Mouse (Mus musculus): ENCODE measurements around the gene Itm2c.

Gene Itm2c

GRCm38 (mm10) chr1:85933631-85934465 lies 39.8 kb downstream of the Itm2c start:
- DNase-seq (ENCODE audit: low read depth, low spot score) = peak; percentile 72

- no peak for DNase-seq (ENCODE audit: low read depth, low spot score)
Measured at GRCm38 (mm10) chr1:85934560-85934959, 40.5 kb downstream of the Itm2c start.

- peak; percentile 85 for DNase-seq (ENCODE audit: low read depth, low spot score)
Measured at GRCm38 (mm10) chr1:85935148-85935852, 41.2 kb downstream of the Itm2c start.

GRCm38 (mm10) chr1:85936265-85936664 lies 42.2 kb downstream of the Itm2c start:
- no peak for DNase-seq (ENCODE audit: low read depth, low spot score)

- no peak for DNase-seq (ENCODE audit: low read depth, low spot score)
Measured at GRCm38 (mm10) chr1:85937323-85937722, 43.2 kb downstream of the Itm2c start.

GRCm38 (mm10) chr1:85942318-85942717 lies 48.2 kb downstream of the Itm2c start:
- DNase-seq (ENCODE audit: low read depth, low spot score) = no peak

- DNase-seq (ENCODE audit: low read depth, low spot score) = no peak
Measured at GRCm38 (mm10) chr1:85949085-85949684, 55.1 kb downstream of the Itm2c start.

- DNase-seq (ENCODE audit: low read depth, low spot score) = no peak
Measured at GRCm38 (mm10) chr1:85955150-85955549, 61.1 kb downstream of the Itm2c start.

GRCm38 (mm10) chr1:85957290-85957689 lies 63.2 kb downstream of the Itm2c start:
- DNase-seq (ENCODE audit: low read depth, low spot score) = no peak

GRCm38 (mm10) chr1:85957942-85958619 lies 64.0 kb downstream of the Itm2c start:
- no peak for DNase-seq (ENCODE audit: low read depth, low spot score)

Measured in ZHBTc4 (cell line).